Mouse (Mus musculus) neural tube, embryonic 15.5 days (tissue): ENCODE measurements around the gene 1700016D06Rik. TPM values are rescaled to one million over a fixed set of nuclear protein-coding genes. Genes with fewer than 3 reads are reported as not detected.

Source experiments
- ATAC-seq: fragments of 200-750 bp; cut with Nextera tagmentation; 2 replicates; pipeline ENCODE4 v1.8.0; 2017; ENCODE audit warnings: mild to moderate bottlenecking, moderate TSS enrichment, moderate library complexity; ENCODE audit not compliant: low FRiP score
- H3K27ac ChIP-seq: fragments of 300-500 bp; sonication (generic); replicated peaks from 2 replicates; pipeline ENCODE4 v1.5.1; 2015; ENCODE audit warnings: mild to moderate bottlenecking, inconsistent platforms
- H3K27me3 ChIP-seq: fragments of 300-500 bp; sonication (generic); replicated peaks from 2 replicates; pipeline ENCODE4 v1.6.1; 2015; ENCODE audit warnings: inconsistent platforms
- H3K36me3 ChIP-seq: fragments of 300-500 bp; sonication (generic); 2 replicates; pipeline ENCODE4 v1.6.1; 2015; ENCODE audit warnings: inconsistent platforms
- H3K4me1 ChIP-seq: fragments of 300-500 bp; sonication (generic); 2 replicates; pipeline ENCODE4 v1.6.1; 2015; ENCODE audit warnings: inconsistent platforms
- H3K4me2 ChIP-seq: fragments of 300-500 bp; sonication (generic); 2 replicates; pipeline ENCODE4 v1.6.1; 2015; ENCODE audit warnings: inconsistent platforms, mild to moderate bottlenecking, moderate library complexity
- H3K4me3 ChIP-seq: fragments of 300-500 bp; sonication (generic); replicated peaks from 2 replicates; pipeline ENCODE4 v1.5.1; 2015; ENCODE audit warnings: mild to moderate bottlenecking, inconsistent platforms
- H3K9ac ChIP-seq: fragments of 300-500 bp; sonication (generic); replicated peaks from 2 replicates; pipeline ENCODE4 v1.6.1; 2015; ENCODE audit warnings: mild to moderate bottlenecking, inconsistent platforms
- H3K9me3 ChIP-seq: fragments of 300-500 bp; sonication (generic); replicated peaks from 2 replicates; pipeline ENCODE4 v1.6.1; 2016; ENCODE audit warnings: inconsistent platforms
- WGBS: fragments of 180-500 bp; shearing (Covaris S2); methylation state at CpG from one replicate; pipeline ENCODE4 v1.1.7; 2015; ENCODE audit warnings: mixed read lengths; 5-methylcytosine and 5-hydroxymethylcytosine counted together
- polyA plus RNA-seq: library from polyadenylated mRNA; unstranded; fragments of >200 nt; fragmentation: Nextera tagmentation; extraction: Ambion mirVana; gene quantifications from 2 replicates; pipeline ENCODE4 v1.2.1, GENCODE M21; 2015

The 1700016D06Rik gene
- polyA plus RNA-seq, 1 experiment from 2014 or later = not detected

GRCm38 (mm10) chr8:11727651-11728481, 27.0 kb upstream of the 1700016D06Rik start, which contains the start of gene Arhgef7:
Arhgef7 (plus strand) TSS chr8:11727721.
- Histone ChIP-seq H3K27me3 (peaks cover 9% of the 10 kb centered on the region; the same call in 1 of the 2 replicates), H3K4me3 (peak within 1 kb of the TSS; percentile 68), H3K9me3 (no peaks in the 10 kb centered on the region), H3K36me3 (no peaks in the 10 kb centered on the region), H3K9ac (peak within 1 kb of the TSS; percentile 89), H3K4me2 (peak within 1 kb of the TSS; percentile 74), H3K4me1 (peaks cover 33% of the 10 kb centered on the region), H3K27ac (peak within 1 kb of the TSS; percentile 99)
- peak; percentile 91 for ATAC-seq
- under 1% methylated on average over 121 of the region's 127 CpGs for WGBS

GRCm38 (mm10) chr8:11727273-11727650, 26.4 kb upstream of the 1700016D06Rik start:
- peak overlapping the region; percentile 89 for H3K9ac ChIP-seq
- H3K4me2 ChIP-seq = peak overlapping the region; percentile 74
- H3K9me3 ChIP-seq = no peaks in the 10 kb centered on the region
- H3K4me1 ChIP-seq = peaks cover 33% of the 10 kb centered on the region
- H3K27me3 ChIP-seq = peaks cover 10% of the 10 kb centered on the region; the same call in 1 of the 2 replicates
- peak overlapping the region; percentile 99 for H3K27ac ChIP-seq
- H3K36me3 ChIP-seq = no peaks in the 10 kb centered on the region
- 1% methylated on average over 22 of the region's 22 CpGs for WGBS
- peak overlapping the region; percentile 68 for H3K4me3 ChIP-seq
- ATAC-seq = peak; percentile 33

DNA sequence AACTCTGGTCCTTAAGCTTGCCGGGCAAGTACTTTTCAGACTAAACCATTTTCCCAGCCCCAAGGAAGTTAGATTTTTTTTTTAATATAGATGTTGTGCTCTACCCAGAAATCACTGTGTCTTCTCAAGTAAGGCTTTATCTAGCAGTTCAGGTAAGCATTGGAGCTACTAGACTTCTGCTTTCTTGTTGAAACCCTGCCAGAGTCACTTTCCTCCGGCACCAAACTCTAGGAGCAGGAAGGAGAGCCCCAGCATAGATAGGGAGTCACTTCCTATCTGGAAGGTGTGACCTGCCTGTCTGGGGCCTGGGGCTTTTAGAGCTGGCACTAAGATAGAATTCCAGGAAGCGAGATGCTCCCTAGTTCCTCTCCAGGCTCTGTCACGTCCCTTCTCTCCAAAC, 16.3 kb upstream of the 1700016D06Rik start:
- H3K4me3 ChIP-seq = no peak overlapping the region
- no peaks in the 10 kb centered on the region for H3K4me1 ChIP-seq
- H3K27ac ChIP-seq = no peak overlapping the region
- H3K36me3 ChIP-seq = no peaks in the 10 kb centered on the region
- no peak overlapping the region for H3K9ac ChIP-seq
- WGBS = 90% methylated on average over 4 of the region's 4 CpGs
- no peaks in the 10 kb centered on the region for H3K9me3 ChIP-seq
- H3K4me2 ChIP-seq = no peak overlapping the region
- ATAC-seq = no peak
- no peaks in the 10 kb centered on the region for H3K27me3 ChIP-seq

GRCm38 (mm10) chr8:11712244-11712643, 11.4 kb upstream of the 1700016D06Rik start:
- H3K4me1 ChIP-seq = no peaks in the 10 kb centered on the region
- H3K4me2 ChIP-seq = no peak overlapping the region
- H3K36me3 ChIP-seq = no peaks in the 10 kb centered on the region
- no peak for ATAC-seq
- no peaks in the 10 kb centered on the region for H3K9me3 ChIP-seq
- no peak overlapping the region for H3K4me3 ChIP-seq
- 86% methylated on average over 6 of the region's 6 CpGs for WGBS
- H3K27ac ChIP-seq = no peak overlapping the region
- H3K9ac ChIP-seq = no peak overlapping the region
- no peaks in the 10 kb centered on the region for H3K27me3 ChIP-seq

GRCm38 (mm10) chr8:11710415-11710814, 9.6 kb upstream of the 1700016D06Rik start:
- Histone ChIP-seq H3K36me3 (no peaks in the 10 kb centered on the region), H3K9me3 (no peaks in the 10 kb centered on the region), H3K9ac (no peak overlapping the region), H3K27ac (no peak overlapping the region), H3K4me3 (no peak overlapping the region), H3K27me3 (no peaks in the 10 kb centered on the region), H3K4me2 (no peak overlapping the region), H3K4me1 (no peaks in the 10 kb centered on the region)
- no peak for ATAC-seq
- 58% methylated on average over 5 of the region's 5 CpGs for WGBS

GRCm38 (mm10) chr8:11709542-11709941, 8.7 kb upstream of the 1700016D06Rik start:
- H3K4me1 ChIP-seq = no peaks in the 10 kb centered on the region
- no peak overlapping the region for H3K4me2 ChIP-seq
- H3K4me3 ChIP-seq = no peak overlapping the region
- H3K36me3 ChIP-seq = no peaks in the 10 kb centered on the region
- no peak for ATAC-seq
- 83% methylated on average over 3 of the region's 3 CpGs for WGBS
- no peak overlapping the region for H3K9ac ChIP-seq
- H3K9me3 ChIP-seq = no peaks in the 10 kb centered on the region
- H3K27me3 ChIP-seq = no peaks in the 10 kb centered on the region
- no peak overlapping the region for H3K27ac ChIP-seq

DNA sequence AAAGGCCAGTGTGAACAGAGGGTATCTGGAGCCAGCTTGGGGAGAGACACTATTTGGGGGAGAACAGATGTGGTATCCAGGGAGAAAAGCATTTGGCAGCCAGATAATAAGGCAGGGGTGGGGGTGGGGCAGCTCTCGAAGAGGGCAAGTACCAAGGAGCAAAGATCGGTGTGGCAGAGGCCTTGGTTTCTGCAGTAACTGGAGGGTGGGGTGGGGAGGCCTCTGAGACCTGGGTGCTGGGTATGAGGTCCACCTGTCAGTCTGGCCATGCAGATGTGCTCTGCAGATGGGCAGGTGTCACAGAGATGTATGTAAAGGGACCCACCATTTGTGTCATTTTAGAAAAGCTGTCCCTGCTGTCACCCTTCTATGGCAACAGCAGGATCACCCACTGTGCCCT, 8.0 kb upstream of the 1700016D06Rik start:
- WGBS = 37% methylated on average over 2 of the region's 2 CpGs

GRCm38 (mm10) chr8:11707701-11708100, 6.8 kb upstream of the 1700016D06Rik start:
- H3K9me3 ChIP-seq = no peaks in the 10 kb centered on the region
- H3K4me1 ChIP-seq = no peaks in the 10 kb centered on the region
- 19% methylated on average over 3 of the region's 3 CpGs for WGBS
- no peak overlapping the region for H3K9ac ChIP-seq
- no peak overlapping the region for H3K27ac ChIP-seq
- no peak for ATAC-seq
- no peak overlapping the region for H3K4me2 ChIP-seq
- no peaks in the 10 kb centered on the region for H3K36me3 ChIP-seq
- no peak overlapping the region for H3K4me3 ChIP-seq
- H3K27me3 ChIP-seq = no peaks in the 10 kb centered on the region

More for the DNA sequence above, 8.0 kb upstream of the 1700016D06Rik start:
- Histone ChIP-seq H3K9me3 (no peaks in the 10 kb centered on the region), H3K36me3 (no peaks in the 10 kb centered on the region), H3K4me2 (no peak overlapping the region), H3K4me3 (no peak overlapping the region), H3K27ac (no peak overlapping the region), H3K27me3 (no peaks in the 10 kb centered on the region), H3K9ac (no peak overlapping the region), H3K4me1 (no peaks in the 10 kb centered on the region)
- no peak for ATAC-seq

DNA sequence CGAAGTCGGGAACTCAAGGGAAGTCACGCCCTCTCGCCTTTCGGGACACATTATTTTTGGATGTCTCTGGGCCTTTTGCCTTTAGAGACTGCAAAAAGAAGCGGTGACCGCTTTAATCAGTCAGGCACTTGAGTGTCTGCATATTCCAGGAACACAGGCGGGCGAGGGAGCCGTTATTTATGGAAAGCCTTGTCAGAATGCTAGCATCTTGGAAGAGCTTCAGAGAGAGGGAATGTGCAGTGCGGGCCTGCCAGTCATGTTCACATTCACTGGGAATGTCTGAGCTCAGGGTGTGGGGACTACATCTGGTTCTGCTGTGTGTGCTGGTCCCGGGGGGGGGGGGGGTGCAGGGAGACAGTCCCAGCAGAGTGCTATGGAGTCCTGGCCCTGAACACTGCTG, 5.0 kb upstream of the 1700016D06Rik start:
- no peak overlapping the region for H3K27ac ChIP-seq
- no peaks in the 10 kb centered on the region for H3K9me3 ChIP-seq
- ATAC-seq = no peak
- H3K4me1 ChIP-seq = no peaks in the 10 kb centered on the region
- WGBS = 80% methylated on average over 12 of the region's 12 CpGs
- H3K9ac ChIP-seq = no peak overlapping the region
- no peak overlapping the region for H3K4me2 ChIP-seq
- H3K4me3 ChIP-seq = no peak overlapping the region
- no peaks in the 10 kb centered on the region; the same call in 1 of the 2 replicates for H3K27me3 ChIP-seq
- no peaks in the 10 kb centered on the region for H3K36me3 ChIP-seq

GRCm38 (mm10) chr8:11704716-11705420, 4.0 kb upstream of the 1700016D06Rik start:
- Histone ChIP-seq H3K27ac (no peak overlapping the region), H3K4me3 (no peak overlapping the region), H3K4me1 (peaks cover 7% of the 10 kb centered on the region), H3K9ac (no peak overlapping the region), H3K4me2 (no peak overlapping the region), H3K36me3 (no peaks in the 10 kb centered on the region), H3K27me3 (no peaks in the 10 kb centered on the region; the same call in 1 of the 2 replicates), H3K9me3 (no peaks in the 10 kb centered on the region)
- 71% methylated on average over 6 of the region's 6 CpGs for WGBS
- ATAC-seq = no peak

DNA sequence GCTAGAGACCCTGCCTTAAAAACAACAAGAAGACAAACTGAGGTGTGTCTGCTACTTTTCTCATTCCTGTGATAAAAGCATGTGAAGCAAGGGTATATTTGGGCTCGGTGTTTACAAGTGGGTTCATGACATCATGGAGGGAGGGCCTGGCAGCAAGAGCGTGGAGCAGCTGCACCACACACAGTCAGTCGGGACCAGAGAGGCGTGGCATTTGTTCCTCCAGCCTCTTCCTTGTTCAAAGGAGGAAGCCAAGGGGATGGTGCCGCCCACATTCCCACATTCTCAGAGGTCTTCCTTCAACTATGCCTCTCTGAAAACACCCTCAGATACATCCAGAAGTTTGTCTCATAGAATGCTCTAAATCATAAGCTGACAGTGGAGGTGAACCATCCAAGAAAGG, 2.9 kb upstream of the 1700016D06Rik start:
- Histone ChIP-seq H3K4me1 (peaks cover 8% of the 10 kb centered on the region), H3K27me3 (no peaks in the 10 kb centered on the region; the same call in 1 of the 2 replicates), H3K9ac (no peak overlapping the region), H3K36me3 (no peaks in the 10 kb centered on the region), H3K4me3 (no peak overlapping the region), H3K9me3 (no peaks in the 10 kb centered on the region), H3K4me2 (no peak overlapping the region), H3K27ac (no peak overlapping the region)
- 88% methylated on average over 5 of the region's 5 CpGs for WGBS
- no peak for ATAC-seq

DNA sequence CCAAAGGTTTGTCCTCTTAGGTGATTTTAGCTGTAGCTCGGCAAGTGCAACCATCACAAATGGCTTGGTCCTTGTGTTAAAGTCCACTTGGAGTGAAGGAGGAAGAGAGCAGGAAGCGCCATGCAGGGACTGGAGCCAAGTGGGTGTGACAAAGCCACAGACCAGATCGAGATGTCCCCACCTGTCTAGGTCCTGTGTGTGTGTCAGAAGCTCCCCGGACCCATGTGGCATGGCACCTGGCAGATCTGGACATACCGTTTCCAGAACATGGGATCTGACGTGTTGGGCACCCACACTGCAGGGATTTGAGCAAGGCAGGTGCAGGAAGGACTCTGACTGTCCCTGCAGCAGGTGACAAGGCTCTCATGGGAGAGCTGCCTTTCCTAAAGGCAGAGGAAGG, 565 bp upstream of the 1700016D06Rik start:
- 87% methylated on average over 6 of the region's 6 CpGs for WGBS
- Histone ChIP-seq H3K36me3 (no peaks in the 10 kb centered on the region), H3K4me1 (peaks cover 8% of the 10 kb centered on the region), H3K4me3 (no peak overlapping the region), H3K9ac (no peak overlapping the region), H3K27me3 (no peaks in the 10 kb centered on the region; the same call in 1 of the 2 replicates), H3K9me3 (no peaks in the 10 kb centered on the region), H3K4me2 (no peak overlapping the region), H3K27ac (no peak overlapping the region)
- no peak for ATAC-seq
